Mouse (Mus musculus) embryonic facial prominence, embryonic 13.5 days (tissue): ENCODE measurements around the gene Gpd2. TPM values are rescaled to one million over a fixed set of nuclear protein-coding genes. Genes with fewer than 3 reads are reported as not detected.

Experiments used
- ATAC-seq: fragments of 200-750 bp; cut with Nextera tagmentation; 2 replicates; pipeline ENCODE4 v1.8.0; 2017; ENCODE audit warnings: low read depth; ENCODE audit not compliant: insufficient number of reproducible peaks, insufficient read depth, low FRiP score, low TSS enrichment
- H3K27ac ChIP-seq: fragments of 300-500 bp; sonication (generic); 2 replicates; pipeline ENCODE4 v1.5.1; 2015; ENCODE audit warnings: moderate library complexity, mild to moderate bottlenecking, inconsistent platforms
- H3K27me3 ChIP-seq: fragments of 300-500 bp; sonication (generic); 2 replicates; pipeline ENCODE4 v1.6.1; 2015; ENCODE audit warnings: mild to moderate bottlenecking, inconsistent platforms
- H3K36me3 ChIP-seq: fragments of 300-500 bp; sonication (generic); 2 replicates; pipeline ENCODE4 v1.6.1; 2015; ENCODE audit warnings: mild to moderate bottlenecking, inconsistent platforms
- H3K4me1 ChIP-seq: fragments of 300-500 bp; sonication (generic); 2 replicates; pipeline ENCODE4 v1.6.1; 2015; ENCODE audit warnings: inconsistent platforms
- H3K4me2 ChIP-seq: fragments of 300-500 bp; sonication (generic); 2 replicates; pipeline ENCODE4 v1.6.1; 2015; ENCODE audit warnings: moderate library complexity, mild to moderate bottlenecking, inconsistent platforms
- H3K4me3 ChIP-seq: fragments of 300-500 bp; sonication (generic); 2 replicates; pipeline ENCODE4 v1.5.1; 2015; ENCODE audit warnings: mild to moderate bottlenecking, inconsistent platforms
- H3K9ac ChIP-seq: fragments of 300-500 bp; sonication (generic); 2 replicates; pipeline ENCODE4 v1.6.1; 2015; ENCODE audit warnings: mild to moderate bottlenecking, inconsistent platforms
- H3K9me3 ChIP-seq: fragments of 300-500 bp; sonication (generic); 2 replicates; pipeline ENCODE4 v1.6.1; 2016; ENCODE audit warnings: inconsistent platforms
- WGBS: fragments of 180-500 bp; shearing (Covaris S2); methylation state at CpG from one replicate; pipeline ENCODE4 v1.1.7; 2015; ENCODE audit warnings: mixed read lengths; 5-methylcytosine and 5-hydroxymethylcytosine counted together
- polyA plus RNA-seq: library from polyadenylated mRNA; unstranded; fragments of >200 nt; fragmentation: Nextera tagmentation; extraction: Ambion mirVana; gene quantifications from 2 replicates; pipeline ENCODE4 v1.2.1, GENCODE M21; 2015

Gene Gpd2
- polyA plus RNA-seq, 1 experiment from 2014 or later, result 14.4 TPM

GRCm38 (mm10) chr2:57407414-57408019, 170.1 kb downstream of the Gpd2 start:
- no peaks in the 10 kb centered on the region for H3K4me1 ChIP-seq
- no peak overlapping the region for H3K4me2 ChIP-seq
- no peak overlapping the region for H3K9ac ChIP-seq
- no peak for ATAC-seq
- no peaks in the 10 kb centered on the region for H3K27me3 ChIP-seq
- no peak overlapping the region for H3K27ac ChIP-seq
- H3K4me3 ChIP-seq, result no peak overlapping the region
- WGBS, result 84% methylated on average over 4 of the region's 4 CpGs
- no peaks in the 10 kb centered on the region for H3K36me3 ChIP-seq
- no peaks in the 10 kb centered on the region for H3K9me3 ChIP-seq

GRCm38 (mm10) chr2:57408413-57408812, 171.0 kb downstream of the Gpd2 start:
- Histone ChIP-seq H3K4me2 (no peak overlapping the region), H3K4me3 (no peak overlapping the region), H3K9ac (no peak overlapping the region), H3K9me3 (no peaks in the 10 kb centered on the region), H3K27me3 (no peaks in the 10 kb centered on the region), H3K27ac (no peak overlapping the region), H3K4me1 (no peaks in the 10 kb centered on the region), H3K36me3 (no peaks in the 10 kb centered on the region)
- WGBS, result 82% methylated on average over 4 of the region's 4 CpGs
- ATAC-seq, result no peak

- no peaks in the 10 kb centered on the region for H3K36me3 ChIP-seq
- ATAC-seq, result no peak
- no peak overlapping the region for H3K27ac ChIP-seq
- H3K4me2 ChIP-seq, result no peak overlapping the region
- no peaks in the 10 kb centered on the region for H3K27me3 ChIP-seq
- no peak overlapping the region for H3K9ac ChIP-seq
- no peaks in the 10 kb centered on the region for H3K4me1 ChIP-seq
- 80% methylated on average over 2 of the region's 2 CpGs for WGBS
- H3K4me3 ChIP-seq, result no peak overlapping the region
- H3K9me3 ChIP-seq, result no peaks in the 10 kb centered on the region
Measured at GRCm38 (mm10) chr2:57411551-57411950, 174.1 kb downstream of the Gpd2 start.

GRCm38 (mm10) chr2:57414550-57415160, 177.2 kb downstream of the Gpd2 start:
- Histone ChIP-seq H3K4me2 (no peak overlapping the region), H3K9me3 (no peaks in the 10 kb centered on the region), H3K4me3 (no peak overlapping the region), H3K27me3 (no peaks in the 10 kb centered on the region), H3K36me3 (no peaks in the 10 kb centered on the region), H3K4me1 (no peaks in the 10 kb centered on the region), H3K27ac (no peak overlapping the region), H3K9ac (no peak overlapping the region)
- no peak for ATAC-seq
- WGBS, result 69% methylated on average over 9 of the region's 9 CpGs

GRCm38 (mm10) chr2:57416711-57417110, 179.3 kb downstream of the Gpd2 start:
- no peaks in the 10 kb centered on the region for H3K36me3 ChIP-seq
- no peaks in the 10 kb centered on the region for H3K27me3 ChIP-seq
- H3K9me3 ChIP-seq, result no peaks in the 10 kb centered on the region
- H3K4me1 ChIP-seq, result no peaks in the 10 kb centered on the region
- H3K4me2 ChIP-seq, result no peak overlapping the region
- ATAC-seq, result no peak
- H3K4me3 ChIP-seq, result no peak overlapping the region
- no peak overlapping the region for H3K27ac ChIP-seq
- no peak overlapping the region for H3K9ac ChIP-seq
- 75% methylated on average over 1 of the region's 1 CpGs for WGBS

Other genes starting within 250 kb of the Gpd2 start
- 11.8 and 12.0 TPM in 2 replicates for gene Nr4a2, start 113.6 kb upstream of the Gpd2 start, polyA plus RNA-seq